Mouse (Mus musculus): ENCODE measurements around the gene Grk6. TPM values are rescaled to one million over a fixed set of nuclear protein-coding genes. Genes with fewer than 3 reads are reported as not detected.
A peak's percentile ranks its signal among the peaks of the same experiment; 100 is the strongest.

Gene Grk6
- polyA plus RNA-seq, 1 experiment from 2014 or later: 38.5 TPM

DNA sequence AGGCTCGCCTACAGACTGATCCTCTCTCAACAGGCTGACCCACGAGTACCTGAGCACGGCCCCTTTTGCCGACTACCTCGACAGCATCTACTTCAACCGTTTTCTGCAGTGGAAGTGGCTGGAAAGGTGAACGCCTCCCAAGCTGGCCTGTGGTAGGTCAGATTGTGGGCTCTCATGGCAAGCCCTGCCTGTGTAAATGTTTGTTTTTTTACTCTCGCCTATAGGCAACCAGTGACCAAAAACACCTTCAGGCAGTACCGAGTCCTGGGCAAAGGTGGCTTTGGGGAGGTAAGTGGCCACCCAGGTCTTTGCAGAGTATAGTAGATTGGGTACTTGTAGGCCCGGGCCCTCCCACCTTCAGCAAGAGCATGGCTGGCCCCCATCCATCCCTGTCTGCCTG, 6.4 kb downstream of the Grk6 start:
- Histone ChIP-seq H3K4me2 (no peak overlapping the region), H3K9me3 (no peaks in the 10 kb centered on the region), H3K9ac (no peak overlapping the region), H3K27me3 (no peaks in the 10 kb centered on the region), H3K36me3 (peaks cover 69% of the 10 kb centered on the region), H3K4me3 (no peak overlapping the region), H3K4me1 (replicated peaks) (peaks cover 22% of the 10 kb centered on the region), H3K27ac (replicated peaks) (no peak overlapping the region)
- no peak for ATAC-seq (ENCODE audit: low read depth)
- 89% methylated on average over 10 of the region's 10 CpGs for WGBS

DNA sequence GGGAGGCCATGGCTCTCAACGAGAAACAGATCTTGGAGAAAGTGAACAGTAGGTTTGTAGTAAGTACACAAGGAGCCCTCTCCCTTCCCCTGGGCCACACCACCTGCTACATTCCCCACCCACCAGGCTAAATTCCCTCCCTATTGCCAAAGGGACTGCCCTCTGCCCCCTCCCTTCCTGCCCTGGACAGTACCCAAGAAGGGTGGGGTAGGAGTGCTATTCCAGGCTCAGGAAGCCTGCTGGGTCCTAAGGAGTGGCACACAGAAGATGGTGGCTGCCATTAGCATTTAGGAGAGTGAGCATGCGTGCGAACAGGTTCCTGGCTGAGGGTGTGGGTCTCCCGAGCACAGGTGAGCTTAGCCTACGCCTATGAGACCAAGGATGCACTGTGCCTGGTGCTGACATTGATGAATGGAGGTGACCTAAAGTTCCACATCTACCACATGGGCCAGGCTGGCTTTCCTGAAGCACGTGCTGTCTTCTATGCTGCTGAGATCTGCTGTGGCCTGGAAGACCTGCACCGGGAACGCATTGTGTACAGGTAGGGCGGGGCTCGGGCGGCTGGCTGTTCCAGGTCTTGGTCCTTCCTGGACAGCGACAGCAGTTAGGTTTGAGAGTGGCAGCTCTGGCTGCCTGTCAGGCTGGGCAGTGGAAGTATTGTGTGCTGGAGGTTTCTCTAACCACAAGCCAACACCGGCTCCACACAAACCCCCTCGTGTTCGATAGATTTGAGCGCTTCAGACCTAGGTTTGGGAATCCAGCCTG, 7.1 kb downstream of the Grk6 start:
- Histone ChIP-seq H3K9ac (no peak overlapping the region), H3K4me2 (no peak overlapping the region), H3K9me3 (no peaks in the 10 kb centered on the region), H3K27ac (replicated peaks) (no peak overlapping the region), H3K4me1 (replicated peaks) (peaks cover 16% of the 10 kb centered on the region), H3K4me3 (no peak overlapping the region), H3K27me3 (no peaks in the 10 kb centered on the region), H3K36me3 (peaks cover 76% of the 10 kb centered on the region)
- WGBS: 93% methylated on average over 16 of the region's 16 CpGs
- no peak for ATAC-seq (ENCODE audit: low read depth)

- Histone ChIP-seq H3K27ac (replicated peaks) (peak overlapping the region; percentile 98; the same call in 1 of the 2 replicates), H3K9me3 (no peaks in the 10 kb centered on the region), H3K36me3 (peaks cover 42% of the 10 kb centered on the region), H3K4me3 (0 out of 2 replicates have a peak overlapping the region, but pooled peaks have one; percentile 80), H3K4me2 (peak overlapping the region; percentile 77), H3K4me1 (replicated peaks) (peaks cover 45% of the 10 kb centered on the region), H3K27me3 (peaks cover 9% of the 10 kb centered on the region; the same call in 1 of the 2 replicates), H3K9ac (no peak overlapping the region)
- 56% methylated on average over 2 of the region's 2 CpGs for whole genome bisulfite sequencing
- ATAC-seq (ENCODE audit: low read depth): no peak
Observed at GRCm38 (mm10) chr13:55462965-55463364, 18.1 kb downstream of the Grk6 start.

GRCm38 (mm10) chr13:55463399-55464026, 18.6 kb downstream of the Grk6 start:
- Histone ChIP-seq H3K4me3 (peak overlapping the region; percentile 80), H3K4me1 (replicated peaks) (peaks cover 47% of the 10 kb centered on the region), H3K9me3 (no peaks in the 10 kb centered on the region), H3K4me2 (peak overlapping the region; percentile 77), H3K27ac (replicated peaks) (peak overlapping the region; percentile 98), H3K9ac (peak overlapping the region; percentile 92), H3K36me3 (peaks cover 38% of the 10 kb centered on the region), H3K27me3 (peaks cover 9% of the 10 kb centered on the region; the same call in 1 of the 2 replicates)
- peak; percentile 6 for ATAC-seq (ENCODE audit: low read depth)
- WGBS: 7% methylated on average over 14 of the region's 14 CpGs

DNA sequence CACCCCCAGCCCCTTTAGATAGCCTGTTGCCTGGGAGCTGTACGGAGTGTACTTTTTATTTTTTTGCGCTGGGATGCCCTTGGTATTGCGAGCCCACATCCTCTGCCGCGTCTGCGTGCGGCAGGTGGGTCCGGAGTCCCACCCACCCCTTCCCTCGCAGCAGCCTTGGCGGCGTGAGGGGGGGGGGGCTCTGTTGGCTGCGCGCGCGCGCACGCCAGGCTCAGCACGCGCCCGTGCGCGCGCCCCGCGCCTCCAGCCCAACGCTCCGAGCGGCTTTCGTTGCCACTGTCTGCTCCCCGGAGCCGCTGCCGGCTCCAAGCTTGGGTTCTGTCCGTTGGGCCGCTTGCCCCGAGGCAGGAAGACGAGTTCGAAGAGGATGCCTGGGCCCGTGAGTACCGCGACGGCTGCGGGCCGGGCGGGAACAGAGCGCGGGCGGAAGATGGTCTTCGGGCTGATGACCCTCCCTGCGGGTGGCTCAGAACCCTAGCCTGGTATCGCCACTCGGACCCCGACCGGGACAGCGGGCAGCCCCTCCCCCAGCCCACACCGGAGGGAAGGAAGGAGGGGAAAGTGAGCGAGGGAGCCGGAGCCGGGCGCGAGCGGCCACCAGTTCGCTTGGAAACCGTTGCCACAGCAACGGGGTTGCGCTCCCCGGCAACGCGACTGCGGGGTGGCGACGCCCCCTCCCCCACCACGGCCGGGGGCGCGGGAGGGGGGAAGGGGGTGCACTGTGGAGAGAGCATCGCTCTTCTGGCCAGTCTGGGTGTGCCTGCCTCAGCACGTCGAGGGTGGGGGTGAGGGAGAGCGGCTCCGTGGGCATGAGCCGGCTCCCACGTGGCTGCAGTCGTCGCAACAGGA, 19.4 kb downstream of the Grk6 start, which contains the start of gene Prr7:
TSS of gene Prr7 (plus strand) at position 241 of the 858 bp plus-strand sequence.
- under 1% methylated on average over 70 of the region's 84 CpGs for WGBS
- H3K4me1 ChIP-seq (replicated peaks): peaks cover 54% of the 10 kb centered on the region

GRCm38 (mm10) chr13:55465184-55465583, 20.3 kb downstream of the Grk6 start:
- 0% methylated on average over 3 of the region's 3 CpGs for WGBS
- H3K27me3 ChIP-seq: peaks cover 9% of the 10 kb centered on the region; the same call in 1 of the 2 replicates
- peak; percentile 21 for ATAC-seq (ENCODE audit: low read depth)
- peak overlapping the region; percentile 92 for H3K9ac ChIP-seq
- H3K27ac ChIP-seq (replicated peaks): peak overlapping the region; percentile 98
- H3K9me3 ChIP-seq: no peaks in the 10 kb centered on the region
- H3K4me2 ChIP-seq: peak overlapping the region; percentile 77
- H3K36me3 ChIP-seq: peaks cover 22% of the 10 kb centered on the region
- peak overlapping the region; percentile 80 for H3K4me3 ChIP-seq
- H3K4me1 ChIP-seq (replicated peaks): peaks cover 63% of the 10 kb centered on the region

More for the DNA sequence above, 19.4 kb downstream of the Grk6 start, which contains the start of gene Prr7:
- H3K4me3 ChIP-seq: peak within 1 kb of the TSS; percentile 80
- H3K4me2 ChIP-seq: peak within 1 kb of the TSS; percentile 77
- H3K36me3 ChIP-seq: peaks cover 31% of the 10 kb centered on the region
- peak; percentile 81 for ATAC-seq (ENCODE audit: low read depth)
- peaks cover 9% of the 10 kb centered on the region; the same call in 1 of the 2 replicates for H3K27me3 ChIP-seq
- peak within 1 kb of the TSS; percentile 98 for H3K27ac ChIP-seq (replicated peaks)
- no peaks in the 10 kb centered on the region for H3K9me3 ChIP-seq
- H3K9ac ChIP-seq: peak within 1 kb of the TSS; percentile 92

GRCm38 (mm10) chr13:55465830-55466440, 21.1 kb downstream of the Grk6 start:
- peak overlapping the region; percentile 98 for H3K27ac ChIP-seq (replicated peaks)
- H3K27me3 ChIP-seq: peaks cover 9% of the 10 kb centered on the region; the same call in 1 of the 2 replicates
- ATAC-seq (ENCODE audit: low read depth): no peak
- peak overlapping the region; percentile 80 for H3K4me3 ChIP-seq
- H3K9me3 ChIP-seq: no peaks in the 10 kb centered on the region
- peak overlapping the region; percentile 77 for H3K4me2 ChIP-seq
- H3K36me3 ChIP-seq: peaks cover 15% of the 10 kb centered on the region
- H3K4me1 ChIP-seq (replicated peaks): peaks cover 71% of the 10 kb centered on the region
- peak overlapping the region; percentile 92 for H3K9ac ChIP-seq
- 60% methylated on average over 5 of the region's 5 CpGs for WGBS

DNA sequence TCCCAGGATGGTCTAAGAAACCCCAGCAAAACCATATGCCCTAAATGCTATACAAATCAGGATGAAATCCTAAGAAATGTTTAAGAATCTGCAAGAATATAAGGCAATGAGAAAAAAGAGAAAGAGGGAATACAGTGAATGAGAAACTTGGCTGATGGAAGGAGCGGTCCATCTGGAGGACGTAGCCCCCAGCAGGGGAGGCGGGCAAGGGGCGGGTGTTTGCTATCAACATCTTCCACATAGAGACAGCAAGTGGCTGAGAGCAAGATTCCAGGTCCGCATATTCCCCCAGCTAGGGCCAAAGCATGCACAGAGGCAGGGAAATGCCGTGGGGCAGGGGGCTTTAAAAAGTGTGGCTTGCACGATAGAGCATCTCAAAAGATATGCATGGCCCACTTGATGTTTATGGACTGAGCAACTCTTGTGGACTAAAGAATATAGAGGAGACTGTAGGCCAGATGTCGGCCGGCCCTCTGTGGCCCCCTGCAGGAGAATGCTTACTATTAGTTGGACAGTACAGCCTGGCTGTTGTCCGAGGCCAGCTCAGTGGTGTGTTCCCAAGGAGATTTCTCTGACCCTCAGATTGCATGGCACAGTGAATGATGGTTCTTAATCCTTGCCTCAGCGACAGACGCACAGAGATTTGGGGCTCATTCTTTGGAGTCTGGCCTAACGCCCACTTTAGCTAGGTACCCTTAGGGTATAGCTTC, 24.1 kb downstream of the Grk6 start:
- peaks cover 11% of the 10 kb centered on the region for H3K36me3 ChIP-seq
- H3K4me3 ChIP-seq: no peak overlapping the region
- H3K4me1 ChIP-seq (replicated peaks): peaks cover 87% of the 10 kb centered on the region
- no peak overlapping the region for H3K27ac ChIP-seq (replicated peaks)
- H3K4me2 ChIP-seq: no peak overlapping the region
- H3K9ac ChIP-seq: no peak overlapping the region
- 41% methylated on average over 13 of the region's 13 CpGs for WGBS
- H3K27me3 ChIP-seq: no peaks in the 10 kb centered on the region
- no peaks in the 10 kb centered on the region for H3K9me3 ChIP-seq
- no peak for ATAC-seq (ENCODE audit: low read depth)

- WGBS: 42% methylated on average over 9 of the region's 9 CpGs
- Histone ChIP-seq H3K4me1 (replicated peaks) (peaks cover 91% of the 10 kb centered on the region), H3K27me3 (no peaks in the 10 kb centered on the region), H3K9me3 (no peaks in the 10 kb centered on the region), H3K4me3 (no peak overlapping the region), H3K27ac (replicated peaks) (peak overlapping the region; percentile 92), H3K36me3 (peaks cover 24% of the 10 kb centered on the region), H3K9ac (peak overlapping the region; percentile 85), H3K4me2 (peak overlapping the region; percentile 93)
- ATAC-seq (ENCODE audit: low read depth): no peak
Observed at GRCm38 (mm10) chr13:55470372-55470771, 25.5 kb downstream of the Grk6 start.

- peak; percentile 55 for ATAC-seq (ENCODE audit: low read depth)
- 1% methylated on average over 52 of the region's 54 CpGs for WGBS
- Histone ChIP-seq H3K36me3 (peaks cover 33% of the 10 kb centered on the region), H3K4me1 (replicated peaks) (peaks cover 90% of the 10 kb centered on the region), H3K9me3 (no peaks in the 10 kb centered on the region), H3K9ac (peak overlapping the region; percentile 85), H3K27me3 (no peaks in the 10 kb centered on the region), H3K4me2 (peak overlapping the region; percentile 93), H3K4me3 (peak overlapping the region; percentile 49), H3K27ac (replicated peaks) (peak overlapping the region; percentile 92)
Observed at GRCm38 (mm10) chr13:55471156-55471818, 26.4 kb downstream of the Grk6 start.

Data from neural tube, embryonic 13.5 days (tissue).